Mouse (Mus musculus) lung, embryonic 14.5 days (tissue): ENCODE results near the gene Rprd2. TPM values are rescaled to one million over a fixed set of nuclear protein-coding genes. Genes with fewer than 3 reads are reported as not detected.
A peak's percentile ranks its signal among the peaks of the same experiment; 100 is the strongest.

Source experiments
- ATAC-seq: fragments of 200-750 bp; cut with Nextera tagmentation; 2 replicates; pipeline ENCODE4 v1.8.0; 2017; ENCODE audit warnings: mild to moderate bottlenecking, moderate TSS enrichment, moderate library complexity; ENCODE audit not compliant: insufficient read depth
- DNase-seq: peaks from one replicate; pipeline ENCODE4 v3.0.0-alpha.2; 2015
- H3K27ac ChIP-seq: fragments of 300-500 bp; sonication (generic); 2 replicates; pipeline ENCODE4 v1.5.1; 2014; ENCODE audit warnings: low read depth, mild to moderate bottlenecking, moderate library complexity
- H3K27me3 ChIP-seq: fragments of 300-500 bp; sonication (generic); 2 replicates; pipeline ENCODE4 v1.6.1; 2014; ENCODE audit warnings: low read length, control low read depth; ENCODE audit not compliant: insufficient read depth
- H3K36me3 ChIP-seq: fragments of 300-500 bp; sonication (generic); 2 replicates; pipeline ENCODE4 v1.6.1; 2014; ENCODE audit warnings: control low read depth; ENCODE audit not compliant: insufficient read depth
- H3K4me1 ChIP-seq: fragments of 300-500 bp; sonication (generic); 2 replicates; pipeline ENCODE4 v1.6.1; 2014; ENCODE audit warnings: antibody characterized with exemption, control low read depth; ENCODE audit not compliant: insufficient read depth
- H3K4me2 ChIP-seq: fragments of 300-500 bp; sonication (generic); 2 replicates; pipeline ENCODE4 v1.6.1; 2014; ENCODE audit warnings: mild to moderate bottlenecking
- H3K4me3 ChIP-seq: fragments of 300-500 bp; sonication (generic); 2 replicates; pipeline ENCODE4 v1.5.1; 2014; ENCODE audit warnings: low read depth, low read length
- H3K9ac ChIP-seq: fragments of 300-500 bp; sonication (generic); 2 replicates; pipeline ENCODE4 v1.6.1; 2014
- H3K9me3 ChIP-seq: fragments of 300-500 bp; sonication (generic); 2 replicates; pipeline ENCODE4 v1.6.1; 2016; ENCODE audit warnings: low read depth, low read length, control low read depth
- CTCF ChIP-seq: IDR thresholded peaks from 2 replicates; pipeline ENCODE4 v1.5.1; 2016; ENCODE audit warnings: antibody characterized with exemption, low read depth
- WGBS: fragments of 180-500 bp; shearing (Covaris S2); extraction: QIAGEN DNeasy Blood & Tissue Kit; methylation state at CpG from one replicate; pipeline ENCODE4 v1.1.7; 2014; 5-methylcytosine and 5-hydroxymethylcytosine counted together
- polyA plus RNA-seq: library from polyadenylated mRNA; unstranded; fragments of >200 nt; fragmentation: Nextera tagmentation; extraction: Ambion mirVana; gene quantifications from 2 replicates; pipeline ENCODE4 v1.2.1, GENCODE M21; 2014

Rprd2 gene
- polyA plus RNA-seq, 1 experiment from 2014 or later = 24.1 TPM

- Histone ChIP-seq H3K36me3 (peaks cover 45% of the 10 kb centered on the region), H3K27me3 (no peaks in the 10 kb centered on the region), H3K27ac (peak overlapping the region; percentile 55; the same call in 1 of the 2 replicates), H3K9ac (no peak overlapping the region), H3K9me3 (no peaks in the 10 kb centered on the region), H3K4me2 (peak overlapping the region; percentile 29), H3K4me3 (no peak overlapping the region), H3K4me1 (0 out of 2 replicates have a peak, but pooled peaks cover 2% of the 10 kb centered on the region)
- peak; percentile 60 for DNase-seq
- no peak for ATAC-seq
- TF ChIP-seq CTCF = no peak
- WGBS = 36% methylated on average over 8 of the region's 8 CpGs
Observed at GRCm38 (mm10) chr3:95740406-95740805, 78.3 kb downstream of the Rprd2 start.

DNA sequence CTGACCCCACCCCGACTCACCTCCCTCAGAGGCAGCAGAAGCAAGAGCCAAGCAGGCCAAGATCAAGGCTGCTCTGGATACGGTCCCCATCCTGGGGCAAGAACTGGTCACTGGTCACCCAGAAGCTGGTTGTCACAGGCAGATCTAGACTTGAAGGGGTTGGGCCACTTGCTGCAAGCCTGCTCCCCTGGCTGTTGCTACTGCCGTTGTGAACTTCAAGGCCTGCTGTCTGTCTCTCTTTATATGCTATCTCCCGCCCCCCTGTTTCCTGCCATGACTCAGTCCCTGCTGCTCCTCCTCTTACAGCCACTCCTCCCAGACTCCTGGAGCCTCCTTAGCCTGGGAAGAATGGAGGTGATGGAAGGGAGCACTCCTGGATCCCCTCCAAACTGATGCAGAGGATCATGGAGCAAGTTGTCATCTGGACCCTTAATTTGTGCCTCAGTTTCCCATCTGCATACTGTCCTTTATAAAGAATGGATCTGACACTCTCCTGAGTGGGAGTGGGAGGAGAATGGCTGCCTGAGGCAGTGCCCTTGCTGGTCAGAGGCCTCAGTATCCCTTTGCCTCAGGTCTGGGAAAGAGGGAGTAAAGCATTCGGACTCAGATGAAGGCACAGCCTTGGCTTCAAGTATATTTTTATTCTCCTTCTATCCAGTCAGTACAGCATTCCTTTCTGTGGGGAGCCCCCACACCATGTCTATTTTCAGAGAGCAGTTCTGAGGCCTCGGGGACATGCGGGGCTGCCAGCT, 79.1 kb downstream of the Rprd2 start, which contains the start of gene Ecm1:
Gene Ecm1, minus strand, starts transcription at position 217 of the 752 bp plus-strand sequence.
- Histone ChIP-seq H3K27ac (peak within 1 kb of the TSS; percentile 55; the same call in 1 of the 2 replicates), H3K4me3 (no peak within 1 kb of the TSS), H3K27me3 (no peaks in the 10 kb centered on the region), H3K9ac (no peak within 1 kb of the TSS), H3K4me1 (0 out of 2 replicates have a peak, but pooled peaks cover 3% of the 10 kb centered on the region), H3K4me2 (peak within 1 kb of the TSS; percentile 29), H3K9me3 (no peaks in the 10 kb centered on the region), H3K36me3 (peaks cover 43% of the 10 kb centered on the region)
- ATAC-seq (peak; percentile 55; the same call in 1 of the 2 replicates), DNase-seq (peak; percentile 52)
- WGBS = 52% methylated on average over 7 of the region's 7 CpGs
- no peak for TF ChIP-seq CTCF

GRCm38 (mm10) chr3:95735071-95735670, 83.5 kb downstream of the Rprd2 start:
- H3K27me3 ChIP-seq = no peaks in the 10 kb centered on the region
- no peaks in the 10 kb centered on the region for H3K9me3 ChIP-seq
- DNase-seq (no peak), ATAC-seq (no peak)
- H3K4me2 ChIP-seq = no peak overlapping the region
- H3K4me1 ChIP-seq = 0 out of 2 replicates have a peak, but pooled peaks cover 3% of the 10 kb centered on the region
- no peak overlapping the region for H3K9ac ChIP-seq
- WGBS = 78% methylated on average over 12 of the region's 12 CpGs
- H3K36me3 ChIP-seq = peaks cover 16% of the 10 kb centered on the region; the same call in 1 of the 2 replicates
- H3K27ac ChIP-seq = no peak overlapping the region
- H3K4me3 ChIP-seq = no peak overlapping the region
- no peak for TF ChIP-seq CTCF

DNA sequence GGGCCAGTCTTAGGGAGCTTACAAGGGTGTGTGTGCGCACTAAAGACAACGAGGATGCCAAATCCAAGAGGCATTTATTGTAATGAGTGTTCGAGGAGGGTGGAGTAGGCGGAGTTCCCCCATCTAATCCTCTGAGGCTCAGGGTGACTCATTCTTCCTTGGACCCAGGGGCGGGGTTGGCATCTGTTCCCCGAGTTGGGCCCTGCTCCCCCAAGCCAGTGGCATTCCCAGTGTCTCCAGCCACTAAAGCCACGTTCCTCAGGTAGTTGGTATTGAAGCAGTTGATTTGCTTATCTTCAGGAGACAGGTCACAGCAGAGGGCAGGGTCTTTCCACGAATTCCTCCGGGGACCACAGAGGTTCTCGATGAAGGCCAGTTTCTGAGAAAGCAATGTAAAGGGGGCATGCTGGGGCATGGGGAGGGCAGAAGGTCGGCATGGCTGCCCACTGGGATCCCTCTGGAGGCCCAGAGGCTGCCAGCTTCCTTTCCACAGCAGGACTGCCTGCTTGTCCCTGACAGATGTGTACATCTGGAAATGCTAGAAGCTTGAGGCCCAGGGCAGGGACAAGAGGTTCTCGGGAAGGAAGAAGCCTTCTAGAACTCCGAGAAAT, 84.5 kb downstream of the Rprd2 start:
- no peak overlapping the region for H3K9ac ChIP-seq
- no peaks in the 10 kb centered on the region for H3K27me3 ChIP-seq
- no peak overlapping the region for H3K4me3 ChIP-seq
- no peak for TF ChIP-seq CTCF
- no peaks in the 10 kb centered on the region for H3K9me3 ChIP-seq
- H3K4me1 ChIP-seq = 0 out of 2 replicates have a peak, but pooled peaks cover 3% of the 10 kb centered on the region
- H3K27ac ChIP-seq = no peak overlapping the region
- 72% methylated on average over 13 of the region's 13 CpGs for WGBS
- no peak overlapping the region for H3K4me2 ChIP-seq
- H3K36me3 ChIP-seq = peaks cover 13% of the 10 kb centered on the region; the same call in 1 of the 2 replicates
- ATAC-seq = no peak
- DNase-seq = no peak

- 69% methylated on average over 11 of the region's 11 CpGs for WGBS
- 0 out of 2 replicates have a peak, but pooled peaks cover 3% of the 10 kb centered on the region for H3K4me1 ChIP-seq
- H3K9me3 ChIP-seq = no peaks in the 10 kb centered on the region
- DNase-seq = peak; percentile 78
- H3K27ac ChIP-seq = no peak overlapping the region
- H3K27me3 ChIP-seq = no peaks in the 10 kb centered on the region
- no peak overlapping the region for H3K4me3 ChIP-seq
- H3K4me2 ChIP-seq = no peak overlapping the region
- TF ChIP-seq CTCF = no peak
- H3K36me3 ChIP-seq = peaks cover 13% of the 10 kb centered on the region; the same call in 1 of the 2 replicates
- ATAC-seq = 0 out of 2 replicates have a peak, but pooled peaks have one; percentile 19
- H3K9ac ChIP-seq = no peak overlapping the region
Observed at GRCm38 (mm10) chr3:95732744-95733521, 85.7 kb downstream of the Rprd2 start.

DNA sequence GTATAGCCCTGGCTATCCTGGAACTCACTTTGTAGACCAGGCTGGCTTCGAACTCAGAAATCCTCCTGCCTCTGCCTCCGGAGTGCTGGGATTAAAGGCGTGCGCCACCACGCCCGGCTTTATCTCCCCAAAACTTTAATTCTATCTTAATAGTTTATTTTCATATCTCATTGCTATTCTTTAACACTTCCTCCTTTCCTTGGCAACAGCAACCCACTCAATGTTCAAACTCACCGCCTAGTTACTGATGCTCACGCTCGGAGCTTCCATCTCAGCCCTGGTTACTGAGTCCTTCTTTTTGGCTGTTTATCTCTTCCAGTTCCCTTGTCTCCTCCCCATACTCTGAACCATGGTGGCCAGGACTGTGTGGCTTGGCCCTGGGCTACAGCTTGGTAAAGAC, 86.4 kb downstream of the Rprd2 start:
- DNase-seq (no peak), ATAC-seq (0 out of 2 replicates have a peak, but pooled peaks have one; percentile 3)
- H3K4me3 ChIP-seq = no peak overlapping the region
- H3K9ac ChIP-seq = no peak overlapping the region
- no peak for TF ChIP-seq CTCF
- H3K4me1 ChIP-seq = 0 out of 2 replicates have a peak, but pooled peaks cover 3% of the 10 kb centered on the region
- H3K4me2 ChIP-seq = no peak overlapping the region
- H3K27me3 ChIP-seq = no peaks in the 10 kb centered on the region
- H3K36me3 ChIP-seq = peaks cover 13% of the 10 kb centered on the region; the same call in 1 of the 2 replicates
- H3K27ac ChIP-seq = no peak overlapping the region
- 95% methylated on average over 9 of the region's 9 CpGs for WGBS
- H3K9me3 ChIP-seq = no peaks in the 10 kb centered on the region
